Mouse (Mus musculus) kidney, adult 2 months (tissue): ENCODE measurements at regions not wholly inside any gene's neighbourhood (a gene's known extent, or its start where the extent isn't known, plus 50 kb on each side); places are given as distances from the start of the nearest gene placed in this dataset.

ENCODE experiments used
- CTCF ChIP-seq: fragments of 200-500 bp; conservative IDR thresholded peaks from 2 replicates; pipeline ENCODE4 v1.5.1; 2011; ENCODE audit warnings: low read depth, mild to moderate bottlenecking, control low read depth, low read length, moderate library complexity, mixed read lengths; ENCODE audit not compliant: insufficient read depth, insufficient read length
- POLR2A ChIP-seq: fragments of 200-500 bp; IDR thresholded peaks from one replicate; pipeline ENCODE4 v1.6.1; 2011; ENCODE audit warnings: low read depth, low read length, control low read depth

GRCm38 (mm10) chrX:133387791-133388190, 301.0 kb downstream of the Pcdh19 start:
- TF ChIP-seq POLR2A = no peak
- TF ChIP-seq CTCF = no peak
